Mouse (Mus musculus): ENCODE data around the gene G3bp2. TPM values are rescaled to one million over a fixed set of nuclear protein-coding genes. Genes with fewer than 3 reads are reported as not detected.

The G3bp2 gene
- polyA plus RNA-seq, 1 experiment from 2014 or later = 333 TPM

DNA sequence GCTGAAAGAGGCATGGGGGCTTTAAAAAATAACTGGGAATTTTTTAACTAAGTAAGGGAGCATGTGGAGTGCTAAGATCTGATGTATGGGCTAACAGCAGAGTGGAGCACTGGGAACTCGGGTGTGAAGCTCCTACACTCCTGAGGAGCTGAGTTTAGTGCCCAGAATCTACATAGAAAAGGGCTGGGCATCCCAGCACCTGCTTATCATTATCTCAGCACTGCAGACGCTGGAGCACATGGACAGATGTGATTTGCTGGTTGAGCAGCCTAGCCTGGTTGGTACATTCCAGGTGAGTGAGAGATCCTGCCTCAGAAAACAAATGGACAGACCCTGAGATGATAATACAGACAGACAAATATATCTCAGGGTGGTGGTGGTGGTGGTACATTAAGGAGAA lies 73.7 kb downstream of the G3bp2 start:
- Histone ChIP-seq H3K4me2 (ENCODE audit: low read length) (no peak overlapping the region), H3K9me3 (ENCODE audit: control insufficient read depth, low read length) (no peaks in the 10 kb centered on the region), H3K9ac (ENCODE audit: low read depth, low read length) (no peak overlapping the region), H3K4me1 (ENCODE audit: control insufficient read depth, insufficient read depth, low read depth, low read length) (no peaks in the 10 kb centered on the region), H3K27ac (ENCODE audit: low read depth, low read length) (no peak overlapping the region), H3K4me3 (ENCODE audit: low read length) (no peak overlapping the region), H3K36me3 (ENCODE audit: control insufficient read depth, insufficient read depth, low read length) (no peaks in the 10 kb centered on the region), H3K27me3 (replicated peaks; ENCODE audit: control insufficient read depth, insufficient read depth, low read length) (no peaks in the 10 kb centered on the region)
- no peak for ATAC-seq
- 55% methylated on average over 2 of the region's 2 CpGs for WGBS

DNA sequence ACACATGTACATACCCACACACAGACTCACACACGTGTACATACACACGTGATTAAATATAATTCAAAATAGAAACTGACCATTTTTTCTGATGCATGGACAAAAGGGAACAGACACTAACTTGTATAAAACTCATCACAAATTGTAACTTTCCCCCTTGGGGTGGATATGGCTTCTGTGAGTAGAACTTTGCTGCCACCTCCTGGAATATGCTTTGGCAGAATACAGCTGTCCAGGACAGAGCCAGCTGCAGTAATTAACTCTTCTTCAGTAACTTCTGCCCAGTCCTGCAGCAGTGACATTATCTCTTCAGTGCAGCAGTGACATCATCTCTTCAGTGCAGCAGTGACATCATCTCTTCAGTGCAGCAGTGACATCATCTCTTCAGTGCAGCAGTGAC lies 80.5 kb downstream of the G3bp2 start:
- H3K36me3 ChIP-seq (ENCODE audit: control insufficient read depth, insufficient read depth, low read length) = no peaks in the 10 kb centered on the region
- peaks cover 4% of the 10 kb centered on the region; the same call in 1 of the 2 replicates for H3K9me3 ChIP-seq (ENCODE audit: control insufficient read depth, low read length)
- H3K4me1 ChIP-seq (ENCODE audit: control insufficient read depth, insufficient read depth, low read depth, low read length) = no peaks in the 10 kb centered on the region
- no peaks in the 10 kb centered on the region for H3K27me3 ChIP-seq (replicated peaks; ENCODE audit: control insufficient read depth, insufficient read depth, low read length)
- H3K4me2 ChIP-seq (ENCODE audit: low read length) = no peak overlapping the region
- peak; percentile 79 for ATAC-seq
- H3K27ac ChIP-seq (ENCODE audit: low read depth, low read length) = no peak overlapping the region
- no peak overlapping the region for H3K9ac ChIP-seq (ENCODE audit: low read depth, low read length)
- WGBS = 71% methylated on average over 2 of the region's 2 CpGs
- H3K4me3 ChIP-seq (ENCODE audit: low read length) = no peak overlapping the region

Other genes starting within 250 kb of the G3bp2 start
- 77.9 and 78.5 TPM in 2 replicates for gene Rchy1, start 120.7 kb downstream of the G3bp2 start, polyA plus RNA-seq (2015; fragmentation: Nextera tagmentation; extraction: Ambion mirVana)
- 0.43 and 0.65 TPM in 2 replicates for gene Odaph, start 96.2 kb downstream of the G3bp2 start, polyA plus RNA-seq (2015; fragmentation: Nextera tagmentation; extraction: Ambion mirVana)
- gene Cdkl2, start 39.8 kb downstream of the G3bp2 start, polyA plus RNA-seq (2015; fragmentation: Nextera tagmentation; extraction: Ambion mirVana) = 19.7 and 24.9 TPM in 2 replicates
- 35.7 and 40.1 TPM in 2 replicates for gene Uso1, start 54.2 kb upstream of the G3bp2 start, polyA plus RNA-seq (2015; fragmentation: Nextera tagmentation; extraction: Ambion mirVana)
- not detected in 2 replicates for gene U90926, start 131.7 kb upstream of the G3bp2 start, polyA plus RNA-seq (2015; fragmentation: Nextera tagmentation; extraction: Ambion mirVana)
- 0.62 and 0.68 TPM in 2 replicates for gene Ppef2, start 172.6 kb upstream of the G3bp2 start, polyA plus RNA-seq (2015; fragmentation: Nextera tagmentation; extraction: Ambion mirVana)
- gene Naaa, start 194.5 kb upstream of the G3bp2 start, polyA plus RNA-seq (2015; fragmentation: Nextera tagmentation; extraction: Ambion mirVana) = 23.8 and 28.5 TPM in 2 replicates
- gene Sdad1, start 226.8 kb upstream of the G3bp2 start, polyA plus RNA-seq (2015; fragmentation: Nextera tagmentation; extraction: Ambion mirVana) = 27.0 and 27.1 TPM in 2 replicates
- gene Cxcl9, start 244.4 kb upstream of the G3bp2 start, polyA plus RNA-seq (2015; fragmentation: Nextera tagmentation; extraction: Ambion mirVana) = not detected in 2 replicates
- gene Art3, start 248.1 kb upstream of the G3bp2 start, polyA plus RNA-seq (2015; fragmentation: Nextera tagmentation; extraction: Ambion mirVana) = 6.4 and 6.7 TPM in 2 replicates

All from hindbrain, embryonic 16.5 days (tissue).